Mouse (Mus musculus): ENCODE measurements around the gene Igflr1. TPM values are rescaled to one million over a fixed set of nuclear protein-coding genes. Genes with fewer than 3 reads are reported as not detected.

The Igflr1 gene
- polyA plus RNA-seq, 1 experiment: 15.7 TPM

GRCm38 (mm10) chr7:30526981-30527380 lies 38.2 kb upstream of the Igflr1 start:
- H3K27ac ChIP-seq (ENCODE audit: control insufficient read depth, insufficient read depth, low read depth, low read length, poor library complexity): no peak overlapping the region
- H3K4me3 ChIP-seq (replicated peaks; ENCODE audit: control insufficient read depth, low read depth, low read length): no peak overlapping the region
- 92% methylated on average over 14 of the region's 14 CpGs for WGBS
- no peaks in the 10 kb centered on the region for H3K4me1 ChIP-seq (ENCODE audit: control insufficient read depth, insufficient read depth, low read length)
- no peak for TF ChIP-seq POLR2A (IDR thresholded peaks at IDR 0.05; ENCODE audit: borderline replicate concordance, control insufficient read depth, low read depth, low read length)
- no peak for TF ChIP-seq CTCF (IDR thresholded peaks at IDR 0.05; ENCODE audit: control insufficient read depth, insufficient read depth, low read length)

- Histone ChIP-seq H3K27ac (ENCODE audit: control insufficient read depth, insufficient read depth, low read depth, low read length, poor library complexity) (no peak overlapping the region), H3K4me3 (replicated peaks; ENCODE audit: control insufficient read depth, low read depth, low read length) (no peak overlapping the region), H3K4me1 (ENCODE audit: control insufficient read depth, insufficient read depth, low read length) (no peaks in the 10 kb centered on the region)
- TF ChIP-seq CTCF (IDR thresholded peaks at IDR 0.05; ENCODE audit: control insufficient read depth, insufficient read depth, low read length): no peak
- TF ChIP-seq POLR2A (IDR thresholded peaks at IDR 0.05; ENCODE audit: borderline replicate concordance, control insufficient read depth, low read depth, low read length): no peak
- 87% methylated on average over 9 of the region's 9 CpGs for WGBS
Observed at GRCm38 (mm10) chr7:30531291-30531815, 33.9 kb upstream of the Igflr1 start.

- TF ChIP-seq POLR2A (IDR thresholded peaks at IDR 0.05; ENCODE audit: borderline replicate concordance, control insufficient read depth, low read depth, low read length): no peak
- TF ChIP-seq CTCF (IDR thresholded peaks at IDR 0.05; ENCODE audit: control insufficient read depth, insufficient read depth, low read length): no peak
- H3K4me1 ChIP-seq (ENCODE audit: control insufficient read depth, insufficient read depth, low read length): no peaks in the 10 kb centered on the region
- no peak overlapping the region for H3K27ac ChIP-seq (ENCODE audit: control insufficient read depth, insufficient read depth, low read depth, low read length, poor library complexity)
- no peak overlapping the region for H3K4me3 ChIP-seq (replicated peaks; ENCODE audit: control insufficient read depth, low read depth, low read length)
- 80% methylated on average over 8 of the region's 8 CpGs for WGBS
Observed at GRCm38 (mm10) chr7:30532931-30533330, 32.3 kb upstream of the Igflr1 start.

- WGBS: 31% methylated on average over 26 of the region's 26 CpGs
- TF ChIP-seq POLR2A (IDR thresholded peaks at IDR 0.05; ENCODE audit: borderline replicate concordance, control insufficient read depth, low read depth, low read length): no peak
- TF ChIP-seq CTCF (IDR thresholded peaks at IDR 0.05; ENCODE audit: control insufficient read depth, insufficient read depth, low read length): no peak
- Histone ChIP-seq H3K27ac (ENCODE audit: control insufficient read depth, insufficient read depth, low read depth, low read length, poor library complexity) (no peak overlapping the region; the same call in 1 of the 2 replicates), H3K4me3 (replicated peaks; ENCODE audit: control insufficient read depth, low read depth, low read length) (peak overlapping the region; percentile 77), H3K4me1 (ENCODE audit: control insufficient read depth, insufficient read depth, low read length) (no peaks in the 10 kb centered on the region)
Observed at GRCm38 (mm10) chr7:30533941-30534632, 31.1 kb upstream of the Igflr1 start.

GRCm38 (mm10) chr7:30534633-30535577 lies 30.3 kb upstream of the Igflr1 start, which contains the start of gene Arhgap33:
Arhgap33 (minus strand) TSS chr7:30535060.
- Histone ChIP-seq H3K4me1 (ENCODE audit: control insufficient read depth, insufficient read depth, low read length) (no peaks in the 10 kb centered on the region), H3K27ac (ENCODE audit: control insufficient read depth, insufficient read depth, low read depth, low read length, poor library complexity) (peak within 1 kb of the TSS; percentile 73), H3K4me3 (replicated peaks; ENCODE audit: control insufficient read depth, low read depth, low read length) (peak within 1 kb of the TSS; percentile 77)
- under 1% methylated on average over 84 of the region's 84 CpGs for WGBS
- TF ChIP-seq CTCF (IDR thresholded peaks at IDR 0.05; ENCODE audit: control insufficient read depth, insufficient read depth, low read length): no peak
- TF ChIP-seq POLR2A (IDR thresholded peaks at IDR 0.05; ENCODE audit: borderline replicate concordance, control insufficient read depth, low read depth, low read length): peak; percentile 73; the same call in 1 of the 2 replicates

- TF ChIP-seq CTCF (IDR thresholded peaks at IDR 0.05; ENCODE audit: control insufficient read depth, insufficient read depth, low read length) (no peak), POLR2A (IDR thresholded peaks at IDR 0.05; ENCODE audit: borderline replicate concordance, control insufficient read depth, low read depth, low read length) (no peak)
- 93% methylated on average over 7 of the region's 7 CpGs for WGBS
Observed at GRCm38 (mm10) chr7:30540572-30540971, 24.7 kb upstream of the Igflr1 start.

GRCm38 (mm10) chr7:30544327-30544726 lies 20.9 kb upstream of the Igflr1 start:
- Histone ChIP-seq H3K27ac (ENCODE audit: control insufficient read depth, insufficient read depth, low read depth, low read length, poor library complexity) (no peak overlapping the region), H3K4me1 (ENCODE audit: control insufficient read depth, insufficient read depth, low read length) (no peaks in the 10 kb centered on the region; the same call in 1 of the 2 replicates), H3K4me3 (replicated peaks; ENCODE audit: control insufficient read depth, low read depth, low read length) (no peak overlapping the region)
- 68% methylated on average over 2 of the region's 2 CpGs for WGBS
- TF ChIP-seq CTCF (IDR thresholded peaks at IDR 0.05; ENCODE audit: control insufficient read depth, insufficient read depth, low read length): no peak
- TF ChIP-seq POLR2A (IDR thresholded peaks at IDR 0.05; ENCODE audit: borderline replicate concordance, control insufficient read depth, low read depth, low read length): no peak

More at GRCm38 (mm10) chr7:30540572-30540971, 24.7 kb upstream of the Igflr1 start:
- H3K27ac ChIP-seq (ENCODE audit: control insufficient read depth, insufficient read depth, low read depth, low read length, poor library complexity): no peak overlapping the region
- no peak overlapping the region for H3K4me3 ChIP-seq (replicated peaks; ENCODE audit: control insufficient read depth, low read depth, low read length)
- no peaks in the 10 kb centered on the region; the same call in 1 of the 2 replicates for H3K4me1 ChIP-seq (ENCODE audit: control insufficient read depth, insufficient read depth, low read length)

- 79% methylated on average over 2 of the region's 2 CpGs for WGBS
- no peak for TF ChIP-seq POLR2A (IDR thresholded peaks at IDR 0.05; ENCODE audit: borderline replicate concordance, control insufficient read depth, low read depth, low read length)
- TF ChIP-seq CTCF (IDR thresholded peaks at IDR 0.05; ENCODE audit: control insufficient read depth, insufficient read depth, low read length): no peak
- Histone ChIP-seq H3K27ac (ENCODE audit: control insufficient read depth, insufficient read depth, low read depth, low read length, poor library complexity) (no peak overlapping the region), H3K4me1 (ENCODE audit: control insufficient read depth, insufficient read depth, low read length) (no peaks in the 10 kb centered on the region; the same call in 1 of the 2 replicates), H3K4me3 (replicated peaks; ENCODE audit: control insufficient read depth, low read depth, low read length) (no peak overlapping the region)
Observed at GRCm38 (mm10) chr7:30549880-30550279, 15.3 kb upstream of the Igflr1 start.

Data from bone marrow, adult 2 months (tissue).